Mouse (Mus musculus): ENCODE measurements around the gene Pld3. TPM values are rescaled to one million over a fixed set of nuclear protein-coding genes. Genes with fewer than 3 reads are reported as not detected.

Gene Pld3
- polyA plus RNA-seq, 1 experiment, result 52.2 TPM

GRCm38 (mm10) chr7:27491856-27492255, 61.2 kb downstream of the Pld3 start:
- no peak overlapping the region for H3K27ac ChIP-seq (ENCODE audit: control insufficient read depth, insufficient read depth, low read depth, low read length, poor library complexity)
- 83% methylated on average over 7 of the region's 7 CpGs for WGBS
- no peak for TF ChIP-seq CTCF (IDR thresholded peaks at IDR 0.05; ENCODE audit: control insufficient read depth, insufficient read depth, low read length)
- no peak for TF ChIP-seq POLR2A (IDR thresholded peaks at IDR 0.05; ENCODE audit: borderline replicate concordance, control insufficient read depth, low read depth, low read length)
- no peak overlapping the region for H3K4me3 ChIP-seq (replicated peaks; ENCODE audit: control insufficient read depth, low read depth, low read length)
- H3K4me1 ChIP-seq (ENCODE audit: control insufficient read depth, insufficient read depth, low read length), result peaks cover 3% of the 10 kb centered on the region

GRCm38 (mm10) chr7:27490543-27491329, 62.3 kb downstream of the Pld3 start:
- under 1% methylated on average over 33 of the region's 33 CpGs for WGBS
- TF ChIP-seq POLR2A (IDR thresholded peaks at IDR 0.05; ENCODE audit: borderline replicate concordance, control insufficient read depth, low read depth, low read length) (peak; percentile 33; the same call in 1 of the 2 replicates), CTCF (IDR thresholded peaks at IDR 0.05; ENCODE audit: control insufficient read depth, insufficient read depth, low read length) (peak; percentile 61)
- Histone ChIP-seq H3K4me1 (ENCODE audit: control insufficient read depth, insufficient read depth, low read length) (peaks cover 3% of the 10 kb centered on the region), H3K4me3 (replicated peaks; ENCODE audit: control insufficient read depth, low read depth, low read length) (peak overlapping the region; percentile 56), H3K27ac (ENCODE audit: control insufficient read depth, insufficient read depth, low read depth, low read length, poor library complexity) (peak overlapping the region; percentile 96)

DNA sequence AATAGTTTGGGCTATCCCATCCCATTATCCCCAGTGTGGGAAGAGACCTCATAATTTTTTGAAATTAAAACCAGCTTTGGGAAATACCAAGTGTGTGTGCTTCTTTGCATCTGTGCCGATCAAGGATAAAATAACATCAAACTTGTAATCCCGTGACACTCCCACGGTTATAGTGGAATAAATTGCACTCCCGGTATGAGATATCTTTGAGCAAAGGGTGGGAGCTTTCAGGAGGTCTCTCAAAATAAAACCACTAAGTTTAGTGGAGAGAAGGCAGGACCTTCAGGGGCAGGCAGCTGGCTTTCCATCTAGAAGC, 62.8 kb downstream of the Pld3 start:
- 21% methylated on average over 4 of the region's 4 CpGs for WGBS
- Histone ChIP-seq H3K27ac (ENCODE audit: control insufficient read depth, insufficient read depth, low read depth, low read length, poor library complexity) (peak overlapping the region; percentile 96), H3K4me1 (ENCODE audit: control insufficient read depth, insufficient read depth, low read length) (peaks cover 3% of the 10 kb centered on the region)

DNA sequence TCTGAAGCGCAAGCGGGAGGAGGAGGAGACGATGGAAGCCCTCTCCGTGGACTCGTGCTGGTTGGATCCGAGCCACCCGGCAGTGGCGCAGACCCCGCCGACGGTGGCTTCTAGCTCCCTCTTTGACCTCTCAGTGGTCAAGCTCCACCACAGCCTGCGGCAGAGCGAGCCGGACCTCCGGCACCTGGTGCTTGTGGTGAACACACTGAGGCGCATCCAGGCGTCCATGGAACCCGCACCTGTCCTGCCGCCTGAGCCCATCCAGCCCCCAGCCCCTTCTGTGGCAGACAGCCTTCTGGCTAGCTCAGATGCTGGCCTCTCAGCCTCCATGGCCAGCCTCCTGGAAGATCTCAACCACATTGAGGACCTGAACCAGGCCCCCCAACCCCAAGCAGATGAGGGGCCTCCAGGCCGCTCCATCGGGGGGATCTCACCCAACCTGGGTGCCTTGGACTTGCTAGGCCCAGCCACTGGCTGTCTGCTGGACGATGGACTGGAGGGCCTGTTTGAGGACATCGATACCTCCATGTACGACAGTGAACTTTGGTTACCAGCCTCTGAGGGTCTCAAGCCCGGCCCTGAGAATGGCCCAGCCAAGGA, 63.6 kb downstream of the Pld3 start:
- no peak for TF ChIP-seq POLR2A (IDR thresholded peaks at IDR 0.05; ENCODE audit: borderline replicate concordance, control insufficient read depth, low read depth, low read length)
- no peak for TF ChIP-seq CTCF (IDR thresholded peaks at IDR 0.05; ENCODE audit: control insufficient read depth, insufficient read depth, low read length)
- 91% methylated on average over 25 of the region's 25 CpGs for WGBS

More for the DNA sequence above, 62.8 kb downstream of the Pld3 start:
- H3K4me3 ChIP-seq (replicated peaks; ENCODE audit: control insufficient read depth, low read depth, low read length), result peak overlapping the region; percentile 49
- TF ChIP-seq POLR2A (IDR thresholded peaks at IDR 0.05; ENCODE audit: borderline replicate concordance, control insufficient read depth, low read depth, low read length) (no peak), CTCF (IDR thresholded peaks at IDR 0.05; ENCODE audit: control insufficient read depth, insufficient read depth, low read length) (no peak)

DNA sequence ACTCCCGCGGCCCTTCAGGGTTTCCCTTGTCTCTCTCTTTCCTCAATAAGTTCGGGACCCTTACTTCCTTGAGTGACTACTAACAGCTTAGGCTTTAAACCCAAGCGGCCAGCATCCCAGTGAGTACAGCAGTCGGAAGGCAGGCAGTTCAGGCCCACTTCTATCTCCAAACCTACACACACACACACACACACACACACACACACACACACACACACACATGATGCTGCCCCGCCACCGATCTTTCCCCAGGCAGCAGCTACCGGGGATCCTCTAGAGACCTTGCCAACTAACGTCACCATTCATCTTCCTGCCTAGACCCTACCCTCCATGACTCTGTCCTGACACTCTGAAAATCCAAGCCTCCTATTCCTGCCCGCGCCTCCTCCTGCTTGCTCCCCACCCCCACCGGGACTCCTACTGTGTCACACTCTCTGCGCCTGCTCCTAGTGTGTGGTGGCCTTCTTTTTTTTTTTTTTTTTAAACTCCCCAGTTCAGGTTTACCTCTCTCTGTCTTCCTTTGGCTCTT, 65.2 kb downstream of the Pld3 start:
- 6% methylated on average over 13 of the region's 13 CpGs for WGBS

More for the DNA sequence above, 63.6 kb downstream of the Pld3 start:
- no peak overlapping the region for H3K4me3 ChIP-seq (replicated peaks; ENCODE audit: control insufficient read depth, low read depth, low read length)
- H3K27ac ChIP-seq (ENCODE audit: control insufficient read depth, insufficient read depth, low read depth, low read length, poor library complexity), result no peak overlapping the region; the same call in 1 of the 2 replicates
- peaks cover 3% of the 10 kb centered on the region for H3K4me1 ChIP-seq (ENCODE audit: control insufficient read depth, insufficient read depth, low read length)

GRCm38 (mm10) chr7:27486770-27487697, 66.0 kb downstream of the Pld3 start, which contains the start of gene Sertad1:
Gene Sertad1, plus strand, starts transcription at chr7:27486910.
- Histone ChIP-seq H3K27ac (ENCODE audit: control insufficient read depth, insufficient read depth, low read depth, low read length, poor library complexity) (peak within 1 kb of the TSS; percentile 97), H3K4me1 (ENCODE audit: control insufficient read depth, insufficient read depth, low read length) (peaks cover 3% of the 10 kb centered on the region), H3K4me3 (replicated peaks; ENCODE audit: control insufficient read depth, low read depth, low read length) (peak within 1 kb of the TSS; percentile 85)
- under 1% methylated on average over 80 of the region's 80 CpGs for WGBS
- TF ChIP-seq POLR2A (IDR thresholded peaks at IDR 0.05; ENCODE audit: borderline replicate concordance, control insufficient read depth, low read depth, low read length) (peak; percentile 100), CTCF (IDR thresholded peaks at IDR 0.05; ENCODE audit: control insufficient read depth, insufficient read depth, low read length) (peak; percentile 24; the same call in 1 of the 2 replicates)

More for the DNA sequence above, 65.2 kb downstream of the Pld3 start:
- no peak for TF ChIP-seq POLR2A (IDR thresholded peaks at IDR 0.05; ENCODE audit: borderline replicate concordance, control insufficient read depth, low read depth, low read length)
- TF ChIP-seq CTCF (IDR thresholded peaks at IDR 0.05; ENCODE audit: control insufficient read depth, insufficient read depth, low read length), result no peak
- H3K4me1 ChIP-seq (ENCODE audit: control insufficient read depth, insufficient read depth, low read length), result peaks cover 3% of the 10 kb centered on the region
- H3K27ac ChIP-seq (ENCODE audit: control insufficient read depth, insufficient read depth, low read depth, low read length, poor library complexity), result peak overlapping the region; percentile 97
- peak overlapping the region; percentile 85 for H3K4me3 ChIP-seq (replicated peaks; ENCODE audit: control insufficient read depth, low read depth, low read length)

DNA sequence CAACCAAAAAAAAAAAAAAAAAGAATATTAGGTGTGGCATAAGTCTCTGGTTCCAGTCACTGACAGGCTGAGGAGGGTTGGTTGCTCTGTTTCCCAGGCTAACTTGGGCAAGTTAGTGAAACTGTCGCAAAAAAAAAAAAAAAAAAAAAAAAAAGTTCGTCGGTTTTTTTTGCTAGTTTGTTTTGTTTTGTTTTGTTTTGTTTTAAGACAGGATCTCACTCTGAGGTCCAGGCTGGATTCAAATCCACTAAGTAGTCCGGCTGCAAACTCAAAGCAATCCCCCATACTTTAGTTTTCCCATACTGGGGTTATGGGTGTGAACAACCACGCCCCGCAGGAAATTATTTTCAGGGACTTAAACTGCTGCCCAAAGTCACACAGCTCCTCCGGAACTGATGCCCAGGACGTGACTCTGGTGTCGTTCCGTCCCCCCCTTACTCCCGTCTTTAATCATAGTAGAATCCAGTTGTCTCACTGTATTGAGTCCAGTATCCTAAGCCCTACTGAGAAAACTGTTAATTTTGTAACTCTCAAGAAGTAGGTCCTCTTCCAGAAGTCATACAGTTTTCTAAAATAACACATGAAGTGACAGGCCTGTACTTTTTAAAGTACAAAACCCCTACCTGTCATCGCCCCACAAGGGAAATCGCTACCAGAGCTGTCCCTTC, 66.8 kb downstream of the Pld3 start:
- Histone ChIP-seq H3K4me3 (replicated peaks; ENCODE audit: control insufficient read depth, low read depth, low read length) (peak overlapping the region; percentile 85), H3K4me1 (ENCODE audit: control insufficient read depth, insufficient read depth, low read length) (peaks cover 3% of the 10 kb centered on the region), H3K27ac (ENCODE audit: control insufficient read depth, insufficient read depth, low read depth, low read length, poor library complexity) (peak overlapping the region; percentile 97)
- TF ChIP-seq CTCF (IDR thresholded peaks at IDR 0.05; ENCODE audit: control insufficient read depth, insufficient read depth, low read length) (no peak), POLR2A (IDR thresholded peaks at IDR 0.05; ENCODE audit: borderline replicate concordance, control insufficient read depth, low read depth, low read length) (no peak)
- WGBS, result 0% methylated on average over 13 of the region's 13 CpGs
